Mouse (Mus musculus): ENCODE measurements around the gene Gchfr. TPM values are rescaled to one million over a fixed set of nuclear protein-coding genes. Genes with fewer than 3 reads are reported as not detected.

The Gchfr gene
- 32.5 and 153 TPM in 2 replicates for polyA plus RNA-seq (2012; rRNA removed; ENCODE audit: low replicate concordance)

GRCm38 (mm10) chr2:119166901-119167865, at the start of gene Gchfr:
Gene Gchfr (plus strand): TSS chr2:119167773.

GRCm38 (mm10) chr2:119156681-119157572, 10.6 kb upstream of the Gchfr start, which contains the start of gene Rmdn3:
Gene Rmdn3 (minus strand): TSS chr2:119157034.

GRCm38 (mm10) chr2:119173991-119174651, 6.5 kb downstream of the Gchfr start, which contains the start of gene Gm14137:
Gene Gm14137 (plus strand): TSS chr2:119174509.

DNA sequence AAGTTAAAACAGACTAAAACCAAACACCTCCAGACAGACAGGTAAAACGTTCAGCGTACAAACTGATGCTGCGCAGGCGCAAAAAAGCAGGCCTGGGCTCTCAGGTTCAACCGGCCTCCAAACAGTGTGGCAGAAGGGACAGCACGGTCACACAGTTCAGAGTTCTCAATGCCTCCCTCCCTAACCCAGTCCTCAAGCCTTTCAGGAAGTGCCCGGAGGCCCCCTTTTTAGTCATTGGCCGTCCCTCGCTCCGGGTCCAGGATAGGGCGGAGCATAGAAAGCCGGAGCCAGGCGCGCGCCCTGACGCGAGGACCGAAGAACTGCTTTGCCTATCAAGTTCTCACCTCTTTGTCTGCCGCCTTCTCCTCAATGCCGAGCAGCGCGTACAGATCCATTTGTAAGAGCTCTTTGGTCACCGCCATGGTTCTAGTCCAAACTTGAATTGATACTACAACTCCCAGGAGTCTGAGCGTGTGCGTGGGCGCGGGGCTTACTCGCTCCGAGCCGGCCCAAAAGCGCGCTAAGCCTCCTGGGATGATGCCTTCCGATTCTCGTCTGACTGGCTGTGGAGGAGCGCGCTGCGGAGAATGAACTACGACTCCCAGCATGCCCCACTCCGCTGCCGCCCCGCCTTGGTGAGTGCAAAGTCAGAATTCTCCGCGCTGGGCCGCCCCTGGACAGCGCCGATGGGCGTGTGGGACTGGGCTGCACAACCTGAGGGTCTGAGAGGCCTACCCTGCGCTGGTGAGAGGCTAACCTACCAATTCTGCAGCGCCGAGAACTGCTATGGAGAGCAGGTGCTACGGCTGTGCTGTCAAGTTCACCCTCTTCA, 41.0 kb downstream of the Gchfr start, which contains the start of the genes Zfyve19 and Dnajc17:
TSS of gene Zfyve19 (plus strand) at position 274 of the 832 bp plus-strand sequence.
TSS of gene Dnajc17 (minus strand) at position 452 of the 832 bp plus-strand sequence.

Other genes with a start within 250 kb of the Gchfr start
- 3.3 and 4.3 TPM in 2 replicates for gene Chst14, start 241.3 kb upstream of the Gchfr start, polyA plus RNA-seq (2012; rRNA removed; ENCODE audit: low replicate concordance)
- gene Ccdc32, start 138.4 kb upstream of the Gchfr start, polyA plus RNA-seq (2012; rRNA removed; ENCODE audit: low replicate concordance), result 3.6 and 5.3 TPM in 2 replicates
- gene Rpusd2, start 133.0 kb upstream of the Gchfr start, polyA plus RNA-seq (2012; rRNA removed; ENCODE audit: low replicate concordance), result 0.78 and 1.7 TPM in 2 replicates
- gene Knl1, start 120.7 kb upstream of the Gchfr start, polyA plus RNA-seq (2012; rRNA removed; ENCODE audit: low replicate concordance), result 0.12 and 0.16 TPM in 2 replicates
- gene Rad51, start 55.0 kb upstream of the Gchfr start, polyA plus RNA-seq (2012; rRNA removed; ENCODE audit: low replicate concordance), result 4.1 and 4.2 TPM in 2 replicates
- 26.8 and 50.3 TPM in 2 replicates for gene Rmdn3, start 10.7 kb upstream of the Gchfr start, polyA plus RNA-seq (2012; rRNA removed; ENCODE audit: low replicate concordance)
- gene Gm14137, start 6.7 kb downstream of the Gchfr start, polyA plus RNA-seq (2012; rRNA removed; ENCODE audit: low replicate concordance), result 0.04 and 0.06 TPM in 2 replicates
- 29.4 and 36.1 TPM in 2 replicates for gene Zfyve19, start 40.8 kb downstream of the Gchfr start, polyA plus RNA-seq (2012; rRNA removed; ENCODE audit: low replicate concordance)
- 2.9 and 3.1 TPM in 2 replicates for gene Dnajc17, start 41.0 kb downstream of the Gchfr start, polyA plus RNA-seq (2012; rRNA removed; ENCODE audit: low replicate concordance)
- gene Ppp1r14d, start 62.1 kb downstream of the Gchfr start, polyA plus RNA-seq (2012; rRNA removed; ENCODE audit: low replicate concordance), result 106 and 267 TPM in 2 replicates
- gene Spint1, start 69.6 kb downstream of the Gchfr start, polyA plus RNA-seq (2012; rRNA removed; ENCODE audit: low replicate concordance), result 134 and 359 TPM in 2 replicates
- gene Rhov, start 103.5 kb downstream of the Gchfr start, polyA plus RNA-seq (2012; rRNA removed; ENCODE audit: low replicate concordance), result 2.0 and 3.7 TPM in 2 replicates
- 17.3 and 20.0 TPM in 2 replicates for gene Vps18, start 121.0 kb downstream of the Gchfr start, polyA plus RNA-seq (2012; rRNA removed; ENCODE audit: low replicate concordance)
- gene Dll4, start 158.0 kb downstream of the Gchfr start, polyA plus RNA-seq (2012; rRNA removed; ENCODE audit: low replicate concordance), result 9.4 and 13.5 TPM in 2 replicates
- 1.3 and 5.3 TPM in 2 replicates for gene Chac1, start 183.5 kb downstream of the Gchfr start, polyA plus RNA-seq (2012; rRNA removed; ENCODE audit: low replicate concordance)

Data from duodenum, adult 2 months (tissue).